ENCODE assay signal across 8 mouse cellular contexts in the genomic region with DNA sequence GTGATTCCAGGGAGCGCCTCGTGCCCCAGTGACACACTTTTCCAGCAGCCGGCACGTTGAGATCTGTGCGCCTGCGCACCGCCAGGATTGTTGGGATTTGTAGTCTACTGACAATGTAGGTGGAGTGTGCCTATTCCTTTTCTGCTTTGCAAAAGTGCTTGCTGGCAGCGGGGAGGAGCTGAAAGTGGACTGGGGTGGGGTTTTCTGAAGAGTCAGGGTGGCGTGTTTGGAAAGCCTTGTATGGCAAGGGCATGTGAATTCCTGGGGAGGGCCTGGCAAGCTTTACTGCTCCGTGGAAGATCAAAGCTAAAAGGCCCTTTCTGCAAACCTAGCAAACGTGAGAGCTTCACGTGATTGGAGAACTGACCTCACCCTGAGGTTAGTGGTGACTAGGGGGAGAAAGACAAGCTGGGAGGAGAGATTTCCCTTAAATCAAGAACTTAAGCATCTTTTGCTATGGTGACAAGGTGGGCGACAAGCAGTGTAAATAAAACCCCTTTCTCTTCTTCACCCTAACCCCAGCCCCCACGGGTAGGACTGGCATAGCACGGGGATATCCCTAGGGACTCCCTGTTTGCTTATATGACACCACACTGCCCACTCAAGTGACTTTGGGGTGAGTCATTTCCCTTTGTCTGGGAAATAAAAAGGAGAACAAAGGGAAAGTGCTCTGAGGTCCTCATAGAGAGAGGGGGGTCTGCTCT. TPM values are rescaled to one million over a fixed set of nuclear protein-coding genes. Genes with fewer than 3 reads are reported as not detected.
DNase-seq lines count a peak whose midpoint lies in the region; ATAC-seq lines count a peak whose summit lies in the region.

No protein-coding gene starts in this region.

- H3K4me1 ChIP-seq in hindbrain, embryonic 10.5 days (replicated peaks): peaks cover 63% of the 10 kb centered on the region

- no peaks in the 10 kb centered on the region for H3K9me3 ChIP-seq in hindbrain, embryonic 10.5 days

- peak overlapping the region; percentile 53 for H3K4me3 ChIP-seq in hindbrain, embryonic 10.5 days

- ATAC-seq in frontal cortex, adult (ENCODE audit: low TSS enrichment): peak; percentile 65

- WGBS in hindbrain, embryonic 10.5 days: 8% methylated on average over 15 of the region's 15 CpGs

- peaks cover 8% of the 10 kb centered on the region; the same call in 1 of the 2 replicates for H3K36me3 ChIP-seq in hindbrain, embryonic 10.5 days

- peaks cover 7% of the 10 kb centered on the region; the same call in 1 of the 2 replicates for H3K27me3 ChIP-seq in hindbrain, embryonic 10.5 days (ENCODE audit: insufficient read depth, poor library complexity, severe bottlenecking)

- DNase-seq in MN1 (ENCODE audit: low spot score): peak; percentile 98
- peak; percentile 100 for DNase-seq in cerebellum, adult 9-10 months
- DNase-seq in hindbrain, embryonic 10.5 days (ENCODE audit: low spot score): peak; percentile 94
- peak; percentile 99 for DNase-seq in layer of hippocampus, postnatal 10 days (ENCODE audit: low spot score in 2 of 2)
- peak; percentile 99 for DNase-seq in lung, postnatal 10 days
- DNase-seq in ovary, postnatal 14 days (ENCODE audit: low spot score): peak; percentile 97
- peak; percentile 79 to 80 for DNase-seq in thymus, postnatal 10 days (ENCODE audit: low spot score in 2 of 2)

- H3K27ac ChIP-seq in hindbrain, embryonic 10.5 days: peak overlapping the region; percentile 84

RNA-seq across cellular contexts. Expression of a gene that starts 0.4 kb away (rescaled TPM):
- polyA plus RNA-seq in hindbrain, embryonic 10.5 days (2016; fragmentation: Nextera tagmentation; extraction: Ambion mirVana): 1.2 and 1.5 TPM in 2 replicates
- total RNA-seq in layer of hippocampus, postnatal 10 days (2021): 10 to 100 TPM; 39.1 to 41.5 TPM

RNA-seq across cellular contexts. Expression of a gene that starts 19.8 kb away (rescaled TPM):
- 24.4 and 25.2 TPM in 2 replicates for polyA plus RNA-seq in hindbrain, embryonic 10.5 days (2016; fragmentation: Nextera tagmentation; extraction: Ambion mirVana)
- total RNA-seq in layer of hippocampus, postnatal 10 days (2021): 100 to 1,000 TPM; 147 to 157 TPM

RNA-seq across cellular contexts. Expression of a gene that starts 29.2 kb away (rescaled TPM):
- 49.5 and 55.9 TPM in 2 replicates for polyA plus RNA-seq in hindbrain, embryonic 10.5 days (2016; fragmentation: Nextera tagmentation; extraction: Ambion mirVana)
- total RNA-seq in layer of hippocampus, postnatal 10 days (2021): 10 to 100 TPM; 65.8 to 66.3 TPM

RNA-seq across cellular contexts. Expression of a gene that starts 35.1 kb away (rescaled TPM):
- polyA plus RNA-seq in hindbrain, embryonic 10.5 days (2016; fragmentation: Nextera tagmentation; extraction: Ambion mirVana): 12.8 and 22.2 TPM in 2 replicates
- total RNA-seq in layer of hippocampus, postnatal 10 days (2021): 1,000 to 10,000 TPM; 1,331 to 1,411 TPM

RNA-seq across cellular contexts. Expression of a gene that starts 46.3 kb away (rescaled TPM):
- polyA plus RNA-seq in hindbrain, embryonic 10.5 days (2016; fragmentation: Nextera tagmentation; extraction: Ambion mirVana): 76.9 and 83.6 TPM in 2 replicates
- total RNA-seq in layer of hippocampus, postnatal 10 days (2021): 100 to 1,000 TPM in 1 of 2 experiments, 10 to 100 TPM in 1; 93.8 to 103 TPM

Comparison
In these comparisons a context has a peak if more than half of its experiments do, and no peak if none do; other contexts are left out.
1. Peak in every context shown above with its lines: DNase-seq, ATAC-seq, H3K4me3 ChIP-seq and H3K27ac ChIP-seq.